Mouse (Mus musculus): ENCODE data around the gene Sco2. TPM values are rescaled to one million over a fixed set of nuclear protein-coding genes. Genes with fewer than 3 reads are reported as not detected.

The Sco2 gene
- polyA plus RNA-seq, 2 experiments: 7.5 to 19.8 TPM

GRCm38 (mm10) chr15:89353837-89354236, 19.8 kb downstream of the Sco2 start:
- Histone ChIP-seq H3K36me3 (ENCODE audit: control insufficient read depth, insufficient read depth, low read length) (peaks cover 49% of the 10 kb centered on the region), H3K27ac (replicated peaks; ENCODE audit: low read depth, low read length) (no peak overlapping the region), H3K4me3 (replicated peaks; ENCODE audit: low read length) (no peak overlapping the region), H3K4me2 (replicated peaks; ENCODE audit: low read depth, low read length, severe bottlenecking) (no peak overlapping the region), H3K9me3 (ENCODE audit: control insufficient read depth, low read length) (no peaks in the 10 kb centered on the region), H3K27me3 (ENCODE audit: control insufficient read depth, insufficient read depth, low read length) (no peaks in the 10 kb centered on the region), H3K4me1 (ENCODE audit: control insufficient read depth, insufficient read depth, low read length) (peaks cover 18% of the 10 kb centered on the region), H3K9ac (ENCODE audit: low read depth, low read length, severe bottlenecking) (no peak overlapping the region)
- no peak for DNase-seq (ENCODE audit: low spot score)
- TF ChIP-seq POLR2A (IDR thresholded peaks at IDR 0.05; ENCODE audit: borderline replicate concordance, extremely low read depth, insufficient read depth, insufficient read length): no peak
- no peak for ATAC-seq (ENCODE audit: low FRiP score, low read depth)
- 93% methylated on average over 16 of the region's 16 CpGs for WGBS

- Histone ChIP-seq H3K9me3 (ENCODE audit: control insufficient read depth, low read length) (no peaks in the 10 kb centered on the region), H3K27ac (replicated peaks; ENCODE audit: low read depth, low read length) (no peak overlapping the region), H3K4me2 (replicated peaks; ENCODE audit: low read depth, low read length, severe bottlenecking) (no peak overlapping the region), H3K4me3 (replicated peaks; ENCODE audit: low read length) (no peak overlapping the region), H3K4me1 (ENCODE audit: control insufficient read depth, insufficient read depth, low read length) (peaks cover 18% of the 10 kb centered on the region), H3K9ac (ENCODE audit: low read depth, low read length, severe bottlenecking) (no peak overlapping the region), H3K27me3 (ENCODE audit: control insufficient read depth, insufficient read depth, low read length) (no peaks in the 10 kb centered on the region), H3K36me3 (ENCODE audit: control insufficient read depth, insufficient read depth, low read length) (peaks cover 49% of the 10 kb centered on the region)
- TF ChIP-seq POLR2A (IDR thresholded peaks at IDR 0.05; ENCODE audit: borderline replicate concordance, extremely low read depth, insufficient read depth, insufficient read length): no peak
- WGBS: 98% methylated on average over 12 of the region's 12 CpGs
- no peak for DNase-seq (ENCODE audit: low spot score)
- ATAC-seq (ENCODE audit: low FRiP score, low read depth): no peak
Measured at GRCm38 (mm10) chr15:89352795-89353194, 20.9 kb downstream of the Sco2 start.

- Histone ChIP-seq H3K4me3 (replicated peaks; ENCODE audit: low read length) (no peak overlapping the region), H3K27me3 (ENCODE audit: control insufficient read depth, insufficient read depth, low read length) (no peaks in the 10 kb centered on the region), H3K4me2 (replicated peaks; ENCODE audit: low read depth, low read length, severe bottlenecking) (no peak overlapping the region), H3K27ac (replicated peaks; ENCODE audit: low read depth, low read length) (no peak overlapping the region), H3K36me3 (ENCODE audit: control insufficient read depth, insufficient read depth, low read length) (peaks cover 44% of the 10 kb centered on the region), H3K9me3 (ENCODE audit: control insufficient read depth, low read length) (no peaks in the 10 kb centered on the region), H3K4me1 (ENCODE audit: control insufficient read depth, insufficient read depth, low read length) (peaks cover 11% of the 10 kb centered on the region), H3K9ac (ENCODE audit: low read depth, low read length, severe bottlenecking) (no peak overlapping the region)
- 93% methylated on average over 12 of the region's 14 CpGs for WGBS
- DNase-seq (ENCODE audit: low spot score) (no peak), ATAC-seq (ENCODE audit: low FRiP score, low read depth) (no peak)
- no peak for TF ChIP-seq POLR2A (IDR thresholded peaks at IDR 0.05; ENCODE audit: borderline replicate concordance, extremely low read depth, insufficient read depth, insufficient read length)
Measured at GRCm38 (mm10) chr15:89352054-89352453, 21.6 kb downstream of the Sco2 start.

GRCm38 (mm10) chr15:89351302-89351701, 22.3 kb downstream of the Sco2 start:
- H3K9me3 ChIP-seq (ENCODE audit: control insufficient read depth, low read length): no peaks in the 10 kb centered on the region
- H3K4me3 ChIP-seq (replicated peaks; ENCODE audit: low read length): no peak overlapping the region
- H3K4me1 ChIP-seq (ENCODE audit: control insufficient read depth, insufficient read depth, low read length): peaks cover 8% of the 10 kb centered on the region
- no peak for ATAC-seq (ENCODE audit: low FRiP score, low read depth)
- no peaks in the 10 kb centered on the region for H3K27me3 ChIP-seq (ENCODE audit: control insufficient read depth, insufficient read depth, low read length)
- DNase-seq (ENCODE audit: low spot score): no peak
- H3K4me2 ChIP-seq (replicated peaks; ENCODE audit: low read depth, low read length, severe bottlenecking): no peak overlapping the region
- H3K9ac ChIP-seq (ENCODE audit: low read depth, low read length, severe bottlenecking): no peak overlapping the region
- WGBS: 91% methylated on average over 15 of the region's 15 CpGs
- no peak for TF ChIP-seq POLR2A (IDR thresholded peaks at IDR 0.05; ENCODE audit: borderline replicate concordance, extremely low read depth, insufficient read depth, insufficient read length)
- no peak overlapping the region for H3K27ac ChIP-seq (replicated peaks; ENCODE audit: low read depth, low read length)
- peaks cover 44% of the 10 kb centered on the region for H3K36me3 ChIP-seq (ENCODE audit: control insufficient read depth, insufficient read depth, low read length)

- WGBS: 80% methylated on average over 5 of the region's 5 CpGs
- peaks cover 8% of the 10 kb centered on the region for H3K4me1 ChIP-seq (ENCODE audit: control insufficient read depth, insufficient read depth, low read length)
- no peak overlapping the region for H3K27ac ChIP-seq (replicated peaks; ENCODE audit: low read depth, low read length)
- no peak overlapping the region for H3K9ac ChIP-seq (ENCODE audit: low read depth, low read length, severe bottlenecking)
- DNase-seq (ENCODE audit: low spot score): no peak
- H3K27me3 ChIP-seq (ENCODE audit: control insufficient read depth, insufficient read depth, low read length): no peaks in the 10 kb centered on the region
- H3K9me3 ChIP-seq (ENCODE audit: control insufficient read depth, low read length): no peaks in the 10 kb centered on the region
- H3K36me3 ChIP-seq (ENCODE audit: control insufficient read depth, insufficient read depth, low read length): peaks cover 44% of the 10 kb centered on the region
- no peak overlapping the region for H3K4me3 ChIP-seq (replicated peaks; ENCODE audit: low read length)
- H3K4me2 ChIP-seq (replicated peaks; ENCODE audit: low read depth, low read length, severe bottlenecking): no peak overlapping the region
- ATAC-seq (ENCODE audit: low FRiP score, low read depth): no peak
- TF ChIP-seq POLR2A (IDR thresholded peaks at IDR 0.05; ENCODE audit: borderline replicate concordance, extremely low read depth, insufficient read depth, insufficient read length): no peak
Measured at GRCm38 (mm10) chr15:89350447-89350846, 23.2 kb downstream of the Sco2 start.

GRCm38 (mm10) chr15:89343325-89343724, 30.3 kb downstream of the Sco2 start:
- no peaks in the 10 kb centered on the region for H3K9me3 ChIP-seq (ENCODE audit: control insufficient read depth, low read length)
- TF ChIP-seq POLR2A (IDR thresholded peaks at IDR 0.05; ENCODE audit: borderline replicate concordance, extremely low read depth, insufficient read depth, insufficient read length): no peak
- WGBS: 92% methylated on average over 3 of the region's 3 CpGs
- H3K4me3 ChIP-seq (replicated peaks; ENCODE audit: low read length): no peak overlapping the region
- H3K36me3 ChIP-seq (ENCODE audit: control insufficient read depth, insufficient read depth, low read length): no peaks in the 10 kb centered on the region
- H3K4me2 ChIP-seq (replicated peaks; ENCODE audit: low read depth, low read length, severe bottlenecking): no peak overlapping the region
- H3K4me1 ChIP-seq (ENCODE audit: control insufficient read depth, insufficient read depth, low read length): no peaks in the 10 kb centered on the region
- no peak overlapping the region for H3K9ac ChIP-seq (ENCODE audit: low read depth, low read length, severe bottlenecking)
- H3K27ac ChIP-seq (replicated peaks; ENCODE audit: low read depth, low read length): no peak overlapping the region
- DNase-seq (ENCODE audit: low spot score): no peak
- H3K27me3 ChIP-seq (ENCODE audit: control insufficient read depth, insufficient read depth, low read length): no peaks in the 10 kb centered on the region
- no peak for ATAC-seq (ENCODE audit: low FRiP score, low read depth)
